Mouse (Mus musculus): ENCODE data around the gene Gm6710. TPM values are rescaled to one million over a fixed set of nuclear protein-coding genes. Genes with fewer than 3 reads are reported as not detected.
"Not testable (repeated sequence)": the region's sequence is repeated elsewhere in the genome, so short reads cannot be mapped to it uniquely, and the experiment has no call there.

Gm6710 gene
- polyA plus RNA-seq (2012; rRNA removed): 0.14 and 0.22 TPM in 2 replicates

DNA sequence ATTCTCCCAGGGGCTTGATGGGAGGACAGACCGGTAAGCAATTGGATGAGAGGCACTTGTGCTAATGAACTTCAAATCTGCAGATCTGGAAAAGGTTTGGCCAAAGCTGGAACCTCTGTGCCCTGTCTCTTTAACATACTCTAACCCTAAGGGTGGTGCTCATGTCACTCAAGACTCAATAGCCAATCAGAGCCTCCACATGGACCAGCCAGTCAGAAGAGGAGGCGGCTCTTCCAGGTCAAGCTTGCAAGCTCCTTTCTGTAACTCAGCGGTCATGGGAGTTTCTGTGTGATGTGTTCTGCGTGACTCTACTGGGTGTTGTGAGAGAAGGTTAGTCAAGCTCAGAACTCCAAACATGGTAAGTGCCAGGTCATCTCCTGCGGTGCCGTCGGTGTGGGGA lies at the start of gene Gm6710:
Gm6710 (plus strand) TSS at position 196 of the 400 bp plus-strand sequence.
- no CpG with 5 or more reads among the region's 7 CpGs for WGBS
- DNase-seq (ENCODE audit: low read depth, low spot score): not testable (repeated sequence)

Other genes starting within 250 kb of the Gm6710 start
- not detected in 2 replicates for gene Gm11007, start 225.2 kb upstream of the Gm6710 start, polyA plus RNA-seq (2012; rRNA removed)
- gene Zfp969, start 165.6 kb upstream of the Gm6710 start, polyA plus RNA-seq (2012; rRNA removed): not detected in 2 replicates
- gene Gm2007, start 127.7 kb upstream of the Gm6710 start, polyA plus RNA-seq (2012; rRNA removed): not detected in 2 replicates
- 0.73 and 1.1 TPM in 2 replicates for gene Gm14288, start 68.1 kb upstream of the Gm6710 start, polyA plus RNA-seq (2012; rRNA removed)
- gene Zfp966, start 61.9 kb downstream of the Gm6710 start, polyA plus RNA-seq (2012; rRNA removed): 0.19 and 0.49 TPM in 2 replicates
- 0.41 TPM in 1 of 2 replicates, not detected in the other for gene Gm2026, start 96.1 kb downstream of the Gm6710 start, polyA plus RNA-seq (2012; rRNA removed)

Data from large intestine, adult 2 months (tissue).